Mouse (Mus musculus) liver, embryonic 13.5 days (tissue): ENCODE data around the gene Amtn. TPM values are rescaled to one million over a fixed set of nuclear protein-coding genes. Genes with fewer than 3 reads are reported as not detected.

Experiments
- ATAC-seq: fragments of 200-750 bp; cut with Nextera tagmentation; 2 replicates; pipeline ENCODE4 v1.8.0; 2017; ENCODE audit warnings: low read depth, mild to moderate bottlenecking, moderate number of reproducible peaks, moderate library complexity
- DNase-seq: peaks from one replicate; pipeline ENCODE4 v3.0.0; 2022
- H3K27ac ChIP-seq: fragments of 300-500 bp; sonication (generic); 2 replicates; pipeline ENCODE4 v1.5.1; 2015; ENCODE audit warnings: moderate library complexity, mild to moderate bottlenecking, inconsistent platforms
- H3K27me3 ChIP-seq: fragments of 300-500 bp; sonication (generic); 2 replicates; pipeline ENCODE4 v1.6.1; 2015; ENCODE audit warnings: mild to moderate bottlenecking, inconsistent platforms
- H3K36me3 ChIP-seq: fragments of 300-500 bp; sonication (generic); 2 replicates; pipeline ENCODE4 v1.6.1; 2015; ENCODE audit warnings: mild to moderate bottlenecking, inconsistent platforms
- H3K4me1 ChIP-seq: fragments of 300-500 bp; sonication (generic); replicated peaks from 2 replicates; pipeline ENCODE4 v1.6.1; 2015; ENCODE audit warnings: inconsistent platforms
- H3K4me2 ChIP-seq: fragments of 300-500 bp; sonication (generic); 2 replicates; pipeline ENCODE4 v1.6.1; 2015; ENCODE audit warnings: inconsistent platforms, mild to moderate bottlenecking, moderate library complexity
- H3K4me3 ChIP-seq: fragments of 300-500 bp; sonication (generic); replicated peaks from 2 replicates; pipeline ENCODE4 v1.5.1; 2015; ENCODE audit warnings: mild to moderate bottlenecking, inconsistent platforms
- H3K9ac ChIP-seq: fragments of 300-500 bp; sonication (generic); 2 replicates; pipeline ENCODE4 v1.6.1; 2015; ENCODE audit warnings: mild to moderate bottlenecking, inconsistent platforms
- H3K9me3 ChIP-seq: fragments of 300-500 bp; sonication (generic); replicated peaks from 2 replicates; pipeline ENCODE4 v1.6.1; 2016; ENCODE audit warnings: inconsistent platforms
- WGBS: fragments of 180-500 bp; shearing (Covaris S2); methylation state at CpG from one replicate; pipeline ENCODE4 v1.1.7; 2015; ENCODE audit not compliant: insufficient replicate concordance; 5-methylcytosine and 5-hydroxymethylcytosine counted together
- polyA plus RNA-seq: library from polyadenylated mRNA; unstranded; fragments of >200 nt; fragmentation: Nextera tagmentation; extraction: Ambion mirVana; gene quantifications from 2 replicates; pipeline ENCODE4 v1.2.1, GENCODE M21; 2015

The Amtn gene
- polyA plus RNA-seq, 1 experiment from 2014 or later: not detected

DNA sequence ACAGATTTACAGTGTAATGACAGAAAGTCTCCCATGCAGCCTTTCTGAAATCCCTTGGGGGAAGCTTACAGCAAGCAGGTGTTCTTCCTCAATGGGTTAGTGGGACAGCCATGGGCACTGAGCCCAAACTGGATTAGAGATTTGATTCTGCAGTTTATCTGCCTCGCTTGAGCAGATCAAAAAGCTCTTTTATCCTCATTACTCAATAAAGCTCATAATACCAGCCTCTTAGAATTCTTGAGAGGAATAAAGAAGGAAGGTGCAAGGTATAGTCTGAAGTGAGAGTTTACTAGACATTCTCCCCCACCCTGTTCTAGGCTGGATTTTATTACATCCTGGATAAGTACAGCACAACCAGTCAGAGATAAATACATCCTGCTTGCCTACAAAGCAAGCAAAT lies 50.8 kb downstream of the Amtn start:
- H3K4me1 ChIP-seq: no peaks in the 10 kb centered on the region
- H3K4me2 ChIP-seq: no peak overlapping the region
- H3K9me3 ChIP-seq: no peaks in the 10 kb centered on the region
- no peak for DNase-seq
- no peak overlapping the region for H3K27ac ChIP-seq
- no peaks in the 10 kb centered on the region for H3K27me3 ChIP-seq
- no peak overlapping the region for H3K9ac ChIP-seq
- 58% methylated on average over 1 of the region's 1 CpGs for WGBS
- H3K36me3 ChIP-seq: no peaks in the 10 kb centered on the region
- H3K4me3 ChIP-seq: no peak overlapping the region
- no peak for ATAC-seq

Other genes starting within 250 kb of the Amtn start
- gene Gm11115, start 222.0 kb upstream of the Amtn start, polyA plus RNA-seq: not detected in 2 replicates
- gene Gm7714, start 107.2 kb upstream of the Amtn start, polyA plus RNA-seq: not detected in 2 replicates
- not detected in 2 replicates for gene Prol1, start 58.8 kb upstream of the Amtn start, polyA plus RNA-seq
- gene Ambn, start 79.9 kb downstream of the Amtn start, polyA plus RNA-seq: not detected in 2 replicates
- gene Enam, start 111.9 kb downstream of the Amtn start, polyA plus RNA-seq: not detected in 2 replicates
- 0.15 and 0.38 TPM in 2 replicates for gene Jchain, start 151.8 kb downstream of the Amtn start, polyA plus RNA-seq
- gene Utp3, start 178.4 kb downstream of the Amtn start, polyA plus RNA-seq: 45.8 and 50.6 TPM in 2 replicates
- gene Rufy3, start 188.9 kb downstream of the Amtn start, polyA plus RNA-seq: 3.7 and 4.5 TPM in 2 replicates